Mouse (Mus musculus) neural tube, embryonic 15.5 days (tissue): ENCODE data around the gene Ryr1. TPM values are rescaled to one million over a fixed set of nuclear protein-coding genes. Genes with fewer than 3 reads are reported as not detected.

Experiments
- ATAC-seq: fragments of 200-750 bp; cut with Nextera tagmentation; 2 replicates; pipeline ENCODE4 v1.8.0; 2017; ENCODE audit warnings: mild to moderate bottlenecking, moderate TSS enrichment, moderate library complexity; ENCODE audit not compliant: low FRiP score
- H3K27ac ChIP-seq: fragments of 300-500 bp; sonication (generic); replicated peaks from 2 replicates; pipeline ENCODE4 v1.5.1; 2015; ENCODE audit warnings: mild to moderate bottlenecking, inconsistent platforms
- H3K27me3 ChIP-seq: fragments of 300-500 bp; sonication (generic); replicated peaks from 2 replicates; pipeline ENCODE4 v1.6.1; 2015; ENCODE audit warnings: inconsistent platforms
- H3K36me3 ChIP-seq: fragments of 300-500 bp; sonication (generic); 2 replicates; pipeline ENCODE4 v1.6.1; 2015; ENCODE audit warnings: inconsistent platforms
- H3K4me1 ChIP-seq: fragments of 300-500 bp; sonication (generic); 2 replicates; pipeline ENCODE4 v1.6.1; 2015; ENCODE audit warnings: inconsistent platforms
- H3K4me2 ChIP-seq: fragments of 300-500 bp; sonication (generic); 2 replicates; pipeline ENCODE4 v1.6.1; 2015; ENCODE audit warnings: inconsistent platforms, mild to moderate bottlenecking, moderate library complexity
- H3K4me3 ChIP-seq: fragments of 300-500 bp; sonication (generic); replicated peaks from 2 replicates; pipeline ENCODE4 v1.5.1; 2015; ENCODE audit warnings: mild to moderate bottlenecking, inconsistent platforms
- H3K9ac ChIP-seq: fragments of 300-500 bp; sonication (generic); replicated peaks from 2 replicates; pipeline ENCODE4 v1.6.1; 2015; ENCODE audit warnings: mild to moderate bottlenecking, inconsistent platforms
- H3K9me3 ChIP-seq: fragments of 300-500 bp; sonication (generic); replicated peaks from 2 replicates; pipeline ENCODE4 v1.6.1; 2016; ENCODE audit warnings: inconsistent platforms
- WGBS: fragments of 180-500 bp; shearing (Covaris S2); methylation state at CpG from one replicate; pipeline ENCODE4 v1.1.7; 2015; ENCODE audit warnings: mixed read lengths; 5-methylcytosine and 5-hydroxymethylcytosine counted together
- polyA plus RNA-seq: library from polyadenylated mRNA; unstranded; fragments of >200 nt; fragmentation: Nextera tagmentation; extraction: Ambion mirVana; gene quantifications from 2 replicates; pipeline ENCODE4 v1.2.1, GENCODE M21; 2015

Ryr1 gene
- polyA plus RNA-seq, 1 experiment from 2014 or later = 13.4 TPM

DNA sequence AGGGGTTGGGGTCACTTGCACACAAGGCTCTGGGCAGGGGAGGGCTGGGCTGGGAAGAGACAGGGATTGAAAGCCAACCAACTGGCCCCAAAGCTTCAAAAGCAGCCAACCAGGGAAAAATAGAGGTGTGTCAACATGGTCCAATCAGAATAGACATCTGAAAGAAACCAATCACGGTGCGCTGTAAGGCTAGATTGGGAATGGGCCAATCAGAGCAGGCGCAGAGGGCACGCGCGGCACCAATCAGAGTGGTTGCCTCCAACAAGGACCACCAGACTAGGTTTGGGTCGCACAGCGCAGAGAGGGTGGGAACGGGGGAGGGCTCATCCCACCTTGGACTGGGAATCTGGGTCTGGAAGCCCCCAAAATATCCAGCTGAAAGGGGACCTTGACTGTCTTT is 80.7 kb downstream of the Ryr1 start:
- H3K9me3 ChIP-seq = no peaks in the 10 kb centered on the region
- H3K36me3 ChIP-seq = no peaks in the 10 kb centered on the region
- peak; percentile 32; the same call in 1 of the 2 replicates for ATAC-seq
- WGBS = 62% methylated on average over 9 of the region's 9 CpGs
- H3K9ac ChIP-seq = no peak overlapping the region
- 0 out of 2 replicates have a peak overlapping the region, but pooled peaks have one; percentile 22 for H3K4me2 ChIP-seq
- H3K27ac ChIP-seq = peak overlapping the region; percentile 38; the same call in 1 of the 2 replicates
- no peaks in the 10 kb centered on the region for H3K27me3 ChIP-seq
- H3K4me3 ChIP-seq = no peak overlapping the region
- peaks cover 28% of the 10 kb centered on the region for H3K4me1 ChIP-seq

DNA sequence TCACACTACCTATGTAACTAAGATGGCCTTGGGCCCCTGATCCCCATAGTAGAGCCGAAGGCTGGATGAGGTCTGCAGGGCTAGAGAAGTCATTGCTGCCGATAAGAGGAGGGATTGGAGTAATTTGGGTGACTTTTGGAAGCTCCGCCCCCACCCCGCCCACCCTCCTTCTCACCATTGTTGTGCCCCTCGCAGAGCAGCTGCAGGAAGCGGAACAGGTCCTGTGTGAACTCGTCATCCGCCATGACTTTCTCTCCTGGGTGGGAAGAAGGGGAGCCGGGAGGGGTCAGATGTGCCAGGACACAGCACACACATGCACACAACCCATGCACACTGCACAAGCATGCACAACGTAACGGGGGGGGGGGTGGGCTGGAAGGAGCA is 81.3 kb downstream of the Ryr1 start:
- no peak for ATAC-seq
- WGBS = 34% methylated on average over 11 of the region's 11 CpGs
- peaks cover 28% of the 10 kb centered on the region for H3K4me1 ChIP-seq
- H3K36me3 ChIP-seq = no peaks in the 10 kb centered on the region
- no peaks in the 10 kb centered on the region for H3K9me3 ChIP-seq
- no peak overlapping the region for H3K4me3 ChIP-seq
- peak overlapping the region; percentile 22 for H3K4me2 ChIP-seq
- no peak overlapping the region for H3K9ac ChIP-seq
- no peaks in the 10 kb centered on the region for H3K27me3 ChIP-seq
- H3K27ac ChIP-seq = peak overlapping the region; percentile 38

DNA sequence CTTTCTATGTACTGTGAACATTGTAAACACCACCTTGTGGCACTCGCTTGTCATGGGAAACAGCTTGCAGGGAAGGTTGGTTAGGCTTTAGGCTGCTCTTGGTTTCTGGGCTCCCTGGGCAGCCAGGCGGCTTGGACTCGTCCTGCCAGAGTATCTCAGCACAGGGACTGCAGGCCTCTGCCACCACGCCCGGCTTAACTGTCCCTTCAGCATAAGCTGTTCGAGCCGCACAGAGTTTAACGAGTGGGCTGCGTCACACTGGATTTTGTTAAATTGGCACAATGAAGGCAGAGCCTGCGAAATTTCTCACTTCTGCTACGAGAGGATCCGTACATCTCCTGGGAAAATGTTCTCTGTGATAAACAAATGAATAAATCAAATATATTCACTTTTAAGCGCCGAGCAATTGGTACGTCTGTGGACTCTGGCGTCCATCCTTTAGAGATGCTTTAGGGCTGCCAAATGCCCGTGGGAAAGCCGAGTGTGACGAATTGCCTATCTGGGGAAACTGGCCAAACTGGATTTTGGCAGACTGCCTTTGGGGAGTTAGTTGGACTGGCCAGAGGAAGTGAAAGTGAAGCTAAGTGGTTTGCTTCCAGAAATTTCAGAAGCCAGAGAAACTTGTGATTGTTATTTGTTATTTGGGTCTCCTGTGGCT is 81.8 kb downstream of the Ryr1 start:
- WGBS = 45% methylated on average over 19 of the region's 19 CpGs
- Histone ChIP-seq H3K9ac (no peak overlapping the region), H3K4me1 (peaks cover 28% of the 10 kb centered on the region), H3K4me2 (peak overlapping the region; percentile 22), H3K4me3 (no peak overlapping the region), H3K9me3 (no peaks in the 10 kb centered on the region), H3K36me3 (no peaks in the 10 kb centered on the region), H3K27me3 (no peaks in the 10 kb centered on the region), H3K27ac (peak overlapping the region; percentile 38)
- ATAC-seq = no peak

DNA sequence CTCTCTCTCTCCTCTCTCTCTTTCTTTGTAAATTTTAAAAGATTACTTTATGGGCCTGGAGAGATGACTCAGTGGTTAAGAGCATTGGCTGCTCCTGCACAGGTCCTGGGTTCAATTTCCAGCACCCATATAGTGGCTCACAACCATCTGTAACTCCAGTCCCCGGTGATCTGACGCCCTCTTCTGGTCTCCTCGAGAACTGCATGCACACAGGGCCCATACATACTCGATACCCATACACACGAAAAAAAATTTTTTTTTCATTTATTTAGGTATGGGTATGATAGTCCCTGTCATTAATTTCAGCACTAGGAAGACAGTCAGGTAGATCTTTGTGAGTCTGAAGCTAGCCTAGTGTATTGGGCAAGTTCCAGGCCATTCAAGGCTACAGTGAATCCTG is 83.8 kb downstream of the Ryr1 start:
- 82% methylated on average over 5 of the region's 5 CpGs for WGBS

DNA sequence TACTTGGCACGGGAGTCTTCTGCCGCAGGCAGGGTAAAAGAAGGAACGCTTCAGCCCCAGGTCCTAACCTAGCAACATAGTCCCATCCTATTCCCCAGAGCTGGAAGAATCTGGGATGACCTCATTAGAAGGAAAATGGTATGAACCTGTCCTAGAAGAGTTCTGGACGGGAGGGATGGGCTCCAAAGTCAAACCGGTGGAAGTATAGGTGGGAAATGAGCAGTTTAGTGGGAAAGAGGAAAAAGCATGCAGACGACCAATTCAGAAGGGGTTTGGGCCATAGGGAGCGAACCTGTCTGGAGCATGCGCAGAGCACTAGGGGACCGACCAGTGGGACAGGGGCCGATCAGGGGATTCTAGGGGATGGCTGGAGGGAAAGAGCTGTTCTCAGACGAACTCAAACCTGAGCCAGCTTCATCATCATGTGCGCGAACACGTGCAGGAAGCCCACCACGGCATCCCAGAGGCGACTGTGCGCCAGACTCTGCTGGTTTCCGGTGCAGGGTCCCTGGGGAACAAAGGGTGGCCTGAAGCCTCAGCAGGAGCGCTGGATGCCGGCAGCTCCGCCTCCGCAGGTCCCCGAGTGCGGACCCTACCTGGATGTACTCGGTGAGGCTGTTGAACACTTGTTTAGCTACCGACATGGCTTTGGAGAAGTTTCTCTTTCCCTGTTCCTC is 84.9 kb downstream of the Ryr1 start:
- H3K9ac ChIP-seq = peak overlapping the region; percentile 42
- H3K27ac ChIP-seq = peak overlapping the region; percentile 23; the same call in 1 of the 2 replicates
- H3K9me3 ChIP-seq = no peaks in the 10 kb centered on the region
- no peaks in the 10 kb centered on the region for H3K27me3 ChIP-seq
- H3K4me3 ChIP-seq = peak overlapping the region; percentile 44
- ATAC-seq = peak; percentile 35
- H3K4me1 ChIP-seq = peaks cover 28% of the 10 kb centered on the region
- 1% methylated on average over 26 of the region's 26 CpGs for WGBS
- H3K36me3 ChIP-seq = no peaks in the 10 kb centered on the region
- peak overlapping the region; percentile 72 for H3K4me2 ChIP-seq

More for the DNA sequence above, 83.8 kb downstream of the Ryr1 start:
- Histone ChIP-seq H3K27me3 (no peaks in the 10 kb centered on the region), H3K36me3 (no peaks in the 10 kb centered on the region), H3K9me3 (no peaks in the 10 kb centered on the region), H3K4me2 (no peak overlapping the region), H3K4me3 (no peak overlapping the region), H3K4me1 (peaks cover 28% of the 10 kb centered on the region), H3K9ac (no peak overlapping the region), H3K27ac (no peak overlapping the region)
- ATAC-seq = no peak

DNA sequence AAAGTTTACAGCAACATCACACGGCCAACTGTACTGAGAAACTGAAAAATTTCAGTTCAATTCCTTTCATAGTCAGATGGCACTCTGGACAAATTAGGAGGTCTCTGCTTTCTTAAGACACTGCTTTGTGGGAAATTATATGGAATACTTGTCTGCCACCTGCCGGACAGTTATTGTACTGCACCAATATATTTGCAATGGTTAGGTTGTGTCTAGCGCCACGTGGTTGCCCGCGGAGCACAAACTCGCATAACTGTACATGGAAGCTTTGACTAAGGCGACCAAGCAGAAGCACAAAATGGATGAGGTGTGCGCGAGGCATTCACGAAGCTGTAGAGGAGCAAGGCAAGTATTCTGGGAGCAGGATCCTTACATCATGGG is 85.4 kb downstream of the Ryr1 start:
- Histone ChIP-seq H3K27ac (peak overlapping the region; percentile 23; the same call in 1 of the 2 replicates), H3K4me1 (peaks cover 28% of the 10 kb centered on the region), H3K36me3 (no peaks in the 10 kb centered on the region), H3K9me3 (no peaks in the 10 kb centered on the region), H3K4me2 (peak overlapping the region; percentile 72), H3K27me3 (no peaks in the 10 kb centered on the region), H3K4me3 (peak overlapping the region; percentile 44), H3K9ac (peak overlapping the region; percentile 42)
- WGBS = 1% methylated on average over 11 of the region's 11 CpGs
- peak; percentile 74 for ATAC-seq

DNA sequence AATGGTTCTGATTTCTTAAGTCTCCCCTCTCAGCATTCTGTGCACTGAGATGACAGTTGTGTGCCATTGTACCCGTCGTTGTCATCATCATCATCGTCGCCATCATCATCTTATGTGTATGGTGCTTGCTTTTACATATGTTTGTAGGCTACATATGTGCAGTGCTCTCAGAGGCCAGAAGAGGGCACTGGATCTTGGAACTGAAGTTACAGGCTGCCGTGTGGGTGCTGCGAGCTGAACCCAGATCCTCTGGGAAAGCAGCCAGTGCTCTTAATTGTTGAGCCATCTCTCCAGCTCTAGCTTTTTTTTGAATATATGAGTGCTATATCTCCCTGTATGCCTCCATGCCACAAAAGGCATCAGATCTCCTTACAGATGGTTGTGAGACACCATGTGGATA is 87.7 kb downstream of the Ryr1 start:
- Histone ChIP-seq H3K9ac (no peak overlapping the region), H3K36me3 (no peaks in the 10 kb centered on the region), H3K27me3 (no peaks in the 10 kb centered on the region), H3K4me2 (no peak overlapping the region), H3K27ac (no peak overlapping the region), H3K4me1 (peaks cover 12% of the 10 kb centered on the region), H3K4me3 (no peak overlapping the region), H3K9me3 (no peaks in the 10 kb centered on the region)
- WGBS = 84% methylated on average over 6 of the region's 6 CpGs
- no peak for ATAC-seq

DNA sequence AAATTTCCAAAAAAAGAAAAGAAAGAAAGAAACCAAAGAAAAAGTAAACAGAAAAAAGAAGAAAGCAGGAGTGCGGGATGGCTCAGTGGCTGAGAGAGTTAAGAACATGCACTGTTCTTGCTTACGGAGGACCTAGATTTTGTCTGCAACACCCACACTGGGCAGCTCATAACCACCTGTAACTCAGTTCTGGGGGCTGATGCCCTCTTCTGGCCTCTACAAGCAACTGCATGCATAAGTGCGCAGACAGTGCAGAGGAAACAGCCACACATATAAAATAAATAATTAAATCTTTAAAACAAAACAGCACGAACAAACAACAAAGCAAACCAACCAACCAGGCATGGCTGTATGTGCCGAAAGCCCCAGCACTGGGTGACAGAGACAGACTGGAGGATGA is 92.3 kb downstream of the Ryr1 start:
- Histone ChIP-seq H3K9me3 (no peaks in the 10 kb centered on the region), H3K27ac (no peak overlapping the region), H3K4me2 (no peak overlapping the region), H3K9ac (no peak overlapping the region), H3K27me3 (no peaks in the 10 kb centered on the region), H3K4me3 (no peak overlapping the region), H3K4me1 (no peaks in the 10 kb centered on the region), H3K36me3 (no peaks in the 10 kb centered on the region)
- ATAC-seq = no peak
- 90% methylated on average over 5 of the region's 5 CpGs for WGBS

DNA sequence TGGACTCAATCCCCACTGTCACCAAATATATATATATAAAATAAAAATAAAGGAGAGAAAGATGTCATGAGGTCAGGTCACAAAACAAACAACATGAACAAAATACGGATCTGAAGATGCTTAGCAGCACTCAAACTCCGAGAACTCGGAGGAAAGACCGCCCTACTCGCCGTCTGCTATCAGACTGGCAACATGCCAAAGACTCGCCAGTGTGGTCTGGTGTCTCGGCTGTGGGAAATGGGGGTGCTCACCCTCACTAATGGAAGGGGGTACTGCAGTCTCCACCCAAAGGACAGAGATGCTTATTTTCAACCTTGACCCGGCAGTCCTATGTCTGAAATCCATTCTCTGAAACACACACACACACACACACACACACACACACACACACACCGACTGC is 93.3 kb downstream of the Ryr1 start:
- no peaks in the 10 kb centered on the region for H3K4me1 ChIP-seq
- H3K9ac ChIP-seq = no peak overlapping the region
- no peak overlapping the region for H3K4me3 ChIP-seq
- no peak overlapping the region for H3K27ac ChIP-seq
- 83% methylated on average over 10 of the region's 10 CpGs for WGBS
- no peak overlapping the region for H3K4me2 ChIP-seq
- H3K36me3 ChIP-seq = no peaks in the 10 kb centered on the region
- H3K9me3 ChIP-seq = no peaks in the 10 kb centered on the region
- ATAC-seq = no peak
- no peaks in the 10 kb centered on the region for H3K27me3 ChIP-seq

DNA sequence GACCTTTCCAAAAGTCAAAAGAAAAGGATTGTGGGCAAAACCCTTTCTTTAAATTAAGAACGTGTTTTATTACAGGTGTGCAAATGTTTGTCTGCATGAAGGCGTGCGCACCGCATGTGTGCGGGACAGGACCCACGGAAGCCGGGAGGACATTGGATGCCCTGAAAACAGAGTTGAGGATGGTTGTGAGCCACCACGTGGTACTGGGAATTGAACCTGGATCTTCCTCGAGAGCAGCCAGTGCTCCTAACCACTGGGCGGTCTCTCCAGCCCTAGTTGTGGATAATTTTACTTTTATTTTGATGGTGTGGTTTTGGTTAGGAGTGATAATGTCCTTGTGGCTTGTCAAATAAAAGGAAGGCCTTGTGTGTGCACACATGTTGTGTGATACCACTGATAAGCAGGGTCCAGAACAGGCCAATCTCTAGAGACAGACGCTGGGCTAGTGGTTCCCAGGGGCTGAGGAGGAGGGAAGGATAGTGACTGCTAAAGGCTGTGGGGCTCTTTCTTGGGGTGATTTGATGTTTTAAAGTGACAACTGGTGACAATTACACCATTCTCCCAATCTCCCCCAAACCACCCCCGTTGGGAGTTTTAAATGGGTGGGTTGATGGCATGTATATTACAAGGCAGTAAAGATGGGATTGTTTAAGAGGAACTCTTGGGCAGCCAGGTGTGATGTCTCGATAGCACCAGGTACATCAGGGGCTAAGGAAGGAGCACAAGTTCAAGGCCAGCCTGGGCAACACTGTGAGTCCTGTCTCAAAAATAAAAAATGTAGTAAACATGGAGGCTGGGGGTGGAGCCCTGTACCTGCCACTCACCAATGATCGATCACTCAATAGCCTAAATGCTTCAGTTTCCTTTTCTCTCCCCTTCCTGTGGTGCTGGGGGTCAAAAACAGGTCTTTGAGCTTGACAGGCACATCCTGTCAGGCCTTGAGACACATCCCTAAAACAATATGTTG is 95.0 kb downstream of the Ryr1 start:
- WGBS = 90% methylated on average over 14 of the region's 14 CpGs
- Histone ChIP-seq H3K4me3 (no peak overlapping the region), H3K27me3 (no peaks in the 10 kb centered on the region), H3K4me2 (no peak overlapping the region), H3K9ac (no peak overlapping the region), H3K4me1 (no peaks in the 10 kb centered on the region), H3K27ac (no peak overlapping the region), H3K9me3 (no peaks in the 10 kb centered on the region), H3K36me3 (no peaks in the 10 kb centered on the region)
- ATAC-seq = no peak

DNA sequence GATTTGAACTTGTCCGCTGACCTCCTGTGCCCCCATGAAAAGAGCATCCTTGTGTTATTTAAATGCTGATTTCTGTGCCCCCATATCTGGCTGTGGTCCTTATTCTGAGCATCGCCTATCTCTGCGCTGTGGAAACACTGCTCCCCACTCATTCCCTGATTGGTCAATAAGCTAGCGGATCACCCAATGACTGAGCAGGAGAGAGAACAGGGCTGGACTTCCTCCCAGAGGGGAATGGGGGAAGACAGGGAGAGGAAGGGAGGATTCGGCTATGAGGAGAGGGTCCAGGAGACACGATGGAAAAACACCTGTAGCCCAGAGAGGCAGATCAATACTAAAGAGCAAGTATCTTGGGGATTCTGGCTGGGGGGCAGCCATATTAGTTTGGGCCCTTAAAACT is 96.2 kb downstream of the Ryr1 start:
- Histone ChIP-seq H3K27me3 (no peaks in the 10 kb centered on the region), H3K4me3 (no peak overlapping the region), H3K9ac (no peak overlapping the region), H3K27ac (no peak overlapping the region), H3K9me3 (no peaks in the 10 kb centered on the region), H3K36me3 (no peaks in the 10 kb centered on the region), H3K4me1 (no peaks in the 10 kb centered on the region), H3K4me2 (no peak overlapping the region)
- 86% methylated on average over 6 of the region's 6 CpGs for WGBS
- no peak for ATAC-seq
